Mouse (Mus musculus) megakaryocyte, embryonic 14.5 days (primary cell): Measurements from ENCODE around the gene Mad1l1.

Experiments
- FLI1 ChIP-seq: IDR thresholded peaks from 2 replicates; pipeline ENCODE4 v1.6.1; 2012; ENCODE audit warnings: low read length, inconsistent platforms, mixed read lengths
- GATA1 ChIP-seq: IDR thresholded peaks from 3 replicates; pipeline ENCODE4 v1.6.1; 2012; ENCODE audit warnings: mixed read lengths, low read length, inconsistent platforms, borderline replicate concordance

- TF ChIP-seq GATA1: no peak
- no peak for TF ChIP-seq FLI1
These were observed 66.7 kb downstream of the Mad1l1 start for GRCm38 (mm10) chr5:140254656-140255055.
